In genomic region chrX:136820250-136820649, GRCm38 (mm10) we compare ENCODE assay signal across 8 mouse cellular contexts. TPM values are rescaled to one million over a fixed set of nuclear protein-coding genes. Genes with fewer than 3 reads are reported as not detected.
DNase-seq lines count a peak whose midpoint lies in the region; ATAC-seq and TF ChIP-seq lines count a peak whose summit lies in the region.

No protein-coding gene starts in this region.

- H3K4me2 ChIP-seq in intestine, embryonic 14.5 days (ENCODE audit: low read length), result no peak overlapping the region
- no peak overlapping the region for H3K4me2 ChIP-seq in intestine, embryonic 16.5 days (ENCODE audit: low read depth, low read length)
- H3K4me2 ChIP-seq in midbrain, embryonic 16.5 days (ENCODE audit: low read length), result no peak overlapping the region

- intact Hi-C loops in left cerebral cortex, postnatal 36 days (cut with DNase I), result loop anchor here (2.0 to 5.0 kb wide), 2 partner anchors 58 to 77 kb away; partner anchors contain the start of gene Morf4l2

- no peaks in the 10 kb centered on the region for H3K4me1 ChIP-seq in intestine, embryonic 14.5 days (replicated peaks; ENCODE audit: control insufficient read depth, insufficient read depth, low read length)
- H3K4me1 ChIP-seq in intestine, embryonic 16.5 days (ENCODE audit: control insufficient read depth, insufficient read depth, low read length), result no peaks in the 10 kb centered on the region
- no peaks in the 10 kb centered on the region for H3K4me1 ChIP-seq in midbrain, embryonic 16.5 days (ENCODE audit: control insufficient read depth, insufficient read depth, low read length)
- no peaks in the 10 kb centered on the region for H3K4me1 ChIP-seq in spleen, adult 2 months (ENCODE audit: control insufficient read depth, insufficient read depth, insufficient read length)

- TF ChIP-seq CTCF in spleen, adult 2 months (IDR thresholded peaks at IDR 0.05; ENCODE audit: extremely low read depth, insufficient read depth, insufficient read length, insufficient replicate concordance), result peak; percentile 64; the same call in 1 of the 2 replicates

- no peak overlapping the region for H3K4me3 ChIP-seq in intestine, embryonic 14.5 days (ENCODE audit: low read depth, low read length)
- H3K4me3 ChIP-seq in intestine, embryonic 16.5 days (ENCODE audit: low read length), result no peak overlapping the region
- H3K4me3 ChIP-seq in midbrain, embryonic 16.5 days (ENCODE audit: low read depth, low read length), result no peak overlapping the region
- no peak overlapping the region for H3K4me3 ChIP-seq in spleen, adult 2 months (ENCODE audit: extremely low read depth, insufficient read depth, insufficient read length)

- no peak overlapping the region for H3K9ac ChIP-seq in intestine, embryonic 14.5 days (ENCODE audit: low read length)
- H3K9ac ChIP-seq in intestine, embryonic 16.5 days (ENCODE audit: low read depth, low read length), result no peak overlapping the region
- H3K9ac ChIP-seq in midbrain, embryonic 16.5 days (ENCODE audit: low read depth, low read length), result no peak overlapping the region

- ATAC-seq in intestine, embryonic 14.5 days (replicated peaks; ENCODE audit: low FRiP score, low TSS enrichment, low read depth), result no peak; the same call in 1 of the 2 replicates
- no peak for ATAC-seq in intestine, embryonic 16.5 days
- peak; percentile 63 for ATAC-seq in inflammation-experienced regulatory T-cells, adult 6 months
- ATAC-seq in midbrain, embryonic 16.5 days, result peak; percentile 88

- no peaks in the 10 kb centered on the region for H3K9me3 ChIP-seq in intestine, embryonic 14.5 days (ENCODE audit: control insufficient read depth, low read length)
- no peaks in the 10 kb centered on the region for H3K9me3 ChIP-seq in intestine, embryonic 16.5 days (ENCODE audit: control insufficient read depth, low read length)
- no peaks in the 10 kb centered on the region for H3K9me3 ChIP-seq in midbrain, embryonic 16.5 days (replicated peaks; ENCODE audit: control insufficient read depth, low read length, poor library complexity, severe bottlenecking)

- 0 out of 2 replicates have a peak, but pooled peaks cover 4% of the 10 kb centered on the region for H3K27me3 ChIP-seq in intestine, embryonic 14.5 days (replicated peaks; ENCODE audit: control insufficient read depth, insufficient read depth, low read length)
- H3K27me3 ChIP-seq in intestine, embryonic 16.5 days (replicated peaks; ENCODE audit: control insufficient read depth, insufficient read depth, low read length), result no peaks in the 10 kb centered on the region
- H3K27me3 ChIP-seq in midbrain, embryonic 16.5 days (ENCODE audit: control insufficient read depth, insufficient read depth, low read depth, low read length), result no peaks in the 10 kb centered on the region
- no peaks in the 10 kb centered on the region for H3K27me3 ChIP-seq in spleen, adult 2 months (ENCODE audit: control insufficient read depth, insufficient read depth, low read length)

- no peak for TF ChIP-seq POLR2A in spleen, adult 2 months (IDR thresholded peaks at IDR 0.05; ENCODE audit: low read depth, low read length)

- DNase-seq in intestine, embryonic 14.5 days (ENCODE audit: low spot score), result peak; percentile 83
- peak; percentile 73 for DNase-seq in cerebellum, adult 9-10 months
- DNase-seq in frontal cortex, postnatal 10 days (ENCODE audit: low spot score in 2 of 2), result peak; percentile 24 to 67
- peak; percentile 66 to 71 for DNase-seq in left cerebral cortex, postnatal 36 days (ENCODE audit: low spot score in 2 of 2)
- peak; percentile 0 to 39 for DNase-seq in spleen, adult 2 months (ENCODE audit: low read depth in 1 of 2, low spot score in 2 of 2)

- H3K27ac ChIP-seq in intestine, embryonic 14.5 days (ENCODE audit: low read depth), result no peak overlapping the region
- H3K27ac ChIP-seq in intestine, embryonic 16.5 days (ENCODE audit: low read length), result no peak overlapping the region
- H3K27ac ChIP-seq in midbrain, embryonic 16.5 days (ENCODE audit: low read length), result no peak overlapping the region
- H3K27ac ChIP-seq in spleen, adult 2 months (ENCODE audit: insufficient read depth, low read length), result no peak overlapping the region

- WGBS in intestine, embryonic 14.5 days, result 18% methylated on average over 1 of the region's 1 CpGs
- 8% methylated on average over 1 of the region's 1 CpGs for WGBS in intestine, embryonic 16.5 days
- 26% methylated on average over 1 of the region's 1 CpGs for WGBS in midbrain, embryonic 16.5 days
- 17% methylated on average over 1 of the region's 1 CpGs for WGBS in spleen, adult 2 months

- H3K36me3 ChIP-seq in intestine, embryonic 14.5 days (ENCODE audit: control insufficient read depth, insufficient read depth, low read length), result no peaks in the 10 kb centered on the region
- no peaks in the 10 kb centered on the region for H3K36me3 ChIP-seq in intestine, embryonic 16.5 days (ENCODE audit: control insufficient read depth, insufficient read depth, low read length)
- no peaks in the 10 kb centered on the region for H3K36me3 ChIP-seq in midbrain, embryonic 16.5 days (ENCODE audit: control insufficient read depth, insufficient read depth, low read length)
- no peaks in the 10 kb centered on the region for H3K36me3 ChIP-seq in spleen, adult 2 months (ENCODE audit: control insufficient read depth, insufficient read depth, low read length)

RNA-seq across cellular contexts. Expression of gene Plp1, which starts 2.2 kb away (rescaled TPM):
- 6.2 and 6.9 TPM in 2 replicates for polyA plus RNA-seq in intestine, embryonic 14.5 days (2014; fragmentation: Nextera tagmentation; extraction: Ambion mirVana)
- 3.9 and 4.2 TPM in 2 replicates for polyA plus RNA-seq in intestine, embryonic 16.5 days (2015; fragmentation: Nextera tagmentation; extraction: Ambion mirVana)
- polyA plus RNA-seq in inflammation-experienced regulatory T-cells, adult 6 months (2017; shearing (Covaris generic)), result 1 to 10 TPM in 2 of 3 experiments, under 1 TPM in 1; 0.57 to 4.9 (median 3.8) TPM
- 1,000 to 10,000 TPM in 1 of 2 experiments, 100 to 1,000 TPM in 1; 788 to 1,170 TPM for total RNA-seq in left cerebral cortex, postnatal 36 days (2021)
- 13.5 and 17.5 TPM in 2 replicates for polyA plus RNA-seq in midbrain, embryonic 16.5 days (2015; fragmentation: Nextera tagmentation; extraction: Ambion mirVana)
- 2.4 and 2.5 TPM in 2 replicates for polyA plus RNA-seq in spleen, adult 2 months (2012; rRNA removed)

RNA-seq across cellular contexts. Expression of gene Glra4, which starts 40.3 kb away (rescaled TPM):
- 0.11 and 0.12 TPM in 2 replicates for polyA plus RNA-seq in intestine, embryonic 14.5 days (2014; fragmentation: Nextera tagmentation; extraction: Ambion mirVana)
- polyA plus RNA-seq in intestine, embryonic 16.5 days (2015; fragmentation: Nextera tagmentation; extraction: Ambion mirVana), result not detected in 2 replicates
- polyA plus RNA-seq in inflammation-experienced regulatory T-cells, adult 6 months (2017; shearing (Covaris generic)), result not detected
- not detected for total RNA-seq in left cerebral cortex, postnatal 36 days (2021)
- not detected in 2 replicates for polyA plus RNA-seq in midbrain, embryonic 16.5 days (2015; fragmentation: Nextera tagmentation; extraction: Ambion mirVana)
- polyA plus RNA-seq in spleen, adult 2 months (2012; rRNA removed), result not detected in 2 replicates

RNA-seq across cellular contexts. Expression of gene Rab9b, which starts 48.3 kb away (rescaled TPM):
- polyA plus RNA-seq in intestine, embryonic 14.5 days (2014; fragmentation: Nextera tagmentation; extraction: Ambion mirVana), result 0.53 and 0.77 TPM in 2 replicates
- 0.37 and 0.44 TPM in 2 replicates for polyA plus RNA-seq in intestine, embryonic 16.5 days (2015; fragmentation: Nextera tagmentation; extraction: Ambion mirVana)
- not detected for polyA plus RNA-seq in inflammation-experienced regulatory T-cells, adult 6 months (2017; shearing (Covaris generic))
- total RNA-seq in left cerebral cortex, postnatal 36 days (2021), result 10 to 100 TPM; 12.1 to 19.6 TPM
- 29.6 and 29.9 TPM in 2 replicates for polyA plus RNA-seq in midbrain, embryonic 16.5 days (2015; fragmentation: Nextera tagmentation; extraction: Ambion mirVana)
- not detected in 2 replicates for polyA plus RNA-seq in spleen, adult 2 months (2012; rRNA removed)

Comparison
In these comparisons a context has a peak if more than half of its experiments do, and no peak if none do; other contexts are left out.
1. ATAC-seq: peak in inflammation-experienced regulatory T-cells, adult 6 months (single experiment) and midbrain, embryonic 16.5 days (single experiment); none in intestine, embryonic 14.5 days (single experiment) and intestine, embryonic 16.5 days (single experiment).
2. DNase-seq: peak in every context shown above with its lines; median percentile 83 in intestine, embryonic 14.5 days; 73 in cerebellum, adult 9-10 months; 68 in left cerebral cortex, postnatal 36 days; 46 in frontal cortex, postnatal 10 days; 20 in spleen, adult 2 months.
3. RNA of gene Rab9b, which starts 48.3 kb away (polyA plus RNA-seq): 29.6 to 29.9 TPM in midbrain, embryonic 16.5 days; 0.53 to 0.77 TPM in intestine, embryonic 14.5 days, 0.37 to 0.44 TPM in intestine, embryonic 16.5 days, not detected in inflammation-experienced regulatory T-cells, adult 6 months and not detected in spleen, adult 2 months; every median in the first group is over 10 times any median in the second.